Mouse (Mus musculus) erythroblast, embryonic 14.5 days (primary cell): ENCODE results near the gene Pparg. TPM values are rescaled to one million over a fixed set of nuclear protein-coding genes. Genes with fewer than 3 reads are reported as not detected.

Experiments
- H3K27me3 ChIP-seq: 2 replicates; pipeline ENCODE4 v1.6.1; 2012; ENCODE audit warnings: inconsistent platforms; ENCODE audit not compliant: control insufficient read depth
- H3K36me3 ChIP-seq: 2 replicates; pipeline ENCODE4 v1.6.1; 2012; ENCODE audit warnings: mild to moderate bottlenecking, inconsistent platforms; ENCODE audit not compliant: control insufficient read depth
- H3K4me1 ChIP-seq: 2 replicates; pipeline ENCODE4 v1.6.1; 2012; ENCODE audit warnings: inconsistent platforms; ENCODE audit not compliant: control insufficient read depth
- H3K4me3 ChIP-seq: replicated peaks from 2 replicates; pipeline ENCODE3; 2012; ENCODE audit warnings: moderate library complexity, mild to moderate bottlenecking, inconsistent platforms
- H3K9me3 ChIP-seq: 2 replicates; pipeline ENCODE4 v1.6.1; 2012; ENCODE audit warnings: low read length, inconsistent platforms, mixed read lengths; ENCODE audit not compliant: control insufficient read depth
- GATA1 ChIP-seq: IDR thresholded peaks from 2 replicates; pipeline ENCODE4 v1.6.1; 2012; ENCODE audit warnings: low read length, inconsistent platforms, mixed read lengths
- TAL1 ChIP-seq: IDR thresholded peaks from 3 replicates; pipeline ENCODE4 v1.6.1; 2012; ENCODE audit warnings: low read length, inconsistent platforms, mixed read lengths
- polyA plus RNA-seq: library from polyadenylated mRNA; stranded (reverse); fragments of >175 nt; gene quantifications from 2 replicates; pipeline ENCODE4 v1.2.3, GENCODE M21; 2012

The Pparg gene
- polyA plus RNA-seq, 1 experiment, result not detected

- Histone ChIP-seq H3K4me3 (no peak overlapping the region), H3K27me3 (no peaks in the 10 kb centered on the region), H3K9me3 (no peaks in the 10 kb centered on the region), H3K36me3 (no peaks in the 10 kb centered on the region), H3K4me1 (no peaks in the 10 kb centered on the region)
- no peak for TF ChIP-seq GATA1
- no peak for TF ChIP-seq TAL1
Measured at GRCm38 (mm10) chr6:115492952-115493613, 132.3 kb downstream of the Pparg start.

GRCm38 (mm10) chr6:115493824-115494223 lies 133.1 kb downstream of the Pparg start:
- Histone ChIP-seq H3K27me3 (no peaks in the 10 kb centered on the region), H3K9me3 (no peaks in the 10 kb centered on the region), H3K4me1 (no peaks in the 10 kb centered on the region), H3K4me3 (no peak overlapping the region), H3K36me3 (no peaks in the 10 kb centered on the region)
- no peak for TF ChIP-seq TAL1
- TF ChIP-seq GATA1, result no peak

- Histone ChIP-seq H3K9me3 (no peaks in the 10 kb centered on the region), H3K4me1 (no peaks in the 10 kb centered on the region), H3K36me3 (no peaks in the 10 kb centered on the region), H3K4me3 (no peak overlapping the region), H3K27me3 (no peaks in the 10 kb centered on the region)
- no peak for TF ChIP-seq GATA1
- TF ChIP-seq TAL1, result no peak
Measured at GRCm38 (mm10) chr6:115499540-115499939, 138.8 kb downstream of the Pparg start.

GRCm38 (mm10) chr6:115500234-115500633 lies 139.5 kb downstream of the Pparg start:
- no peak overlapping the region for H3K4me3 ChIP-seq
- H3K4me1 ChIP-seq, result no peaks in the 10 kb centered on the region
- no peaks in the 10 kb centered on the region for H3K27me3 ChIP-seq
- TF ChIP-seq TAL1 (no peak), GATA1 (no peak)
- H3K36me3 ChIP-seq, result no peaks in the 10 kb centered on the region
- no peaks in the 10 kb centered on the region for H3K9me3 ChIP-seq

GRCm38 (mm10) chr6:115501131-115501530 lies 140.4 kb downstream of the Pparg start:
- H3K4me1 ChIP-seq, result no peaks in the 10 kb centered on the region
- no peaks in the 10 kb centered on the region for H3K9me3 ChIP-seq
- no peak overlapping the region for H3K4me3 ChIP-seq
- TF ChIP-seq GATA1 (no peak), TAL1 (no peak)
- no peaks in the 10 kb centered on the region for H3K36me3 ChIP-seq
- H3K27me3 ChIP-seq, result no peaks in the 10 kb centered on the region

GRCm38 (mm10) chr6:115503038-115503437 lies 142.3 kb downstream of the Pparg start:
- no peaks in the 10 kb centered on the region for H3K4me1 ChIP-seq
- H3K9me3 ChIP-seq, result no peaks in the 10 kb centered on the region
- no peaks in the 10 kb centered on the region for H3K36me3 ChIP-seq
- no peak overlapping the region for H3K4me3 ChIP-seq
- H3K27me3 ChIP-seq, result no peaks in the 10 kb centered on the region
- TF ChIP-seq GATA1 (no peak), TAL1 (no peak)

GRCm38 (mm10) chr6:115503549-115504159 lies 142.9 kb downstream of the Pparg start:
- H3K36me3 ChIP-seq, result no peaks in the 10 kb centered on the region
- TF ChIP-seq TAL1 (no peak), GATA1 (no peak)
- H3K27me3 ChIP-seq, result no peaks in the 10 kb centered on the region
- no peaks in the 10 kb centered on the region for H3K9me3 ChIP-seq
- H3K4me3 ChIP-seq, result no peak overlapping the region
- no peaks in the 10 kb centered on the region for H3K4me1 ChIP-seq

GRCm38 (mm10) chr6:115504160-115504558 lies 143.4 kb downstream of the Pparg start:
- Histone ChIP-seq H3K9me3 (no peaks in the 10 kb centered on the region; the same call in 1 of the 2 replicates), H3K4me1 (no peaks in the 10 kb centered on the region), H3K36me3 (no peaks in the 10 kb centered on the region), H3K27me3 (no peaks in the 10 kb centered on the region), H3K4me3 (no peak overlapping the region)
- no peak for TF ChIP-seq GATA1
- TF ChIP-seq TAL1, result no peak

GRCm38 (mm10) chr6:115504915-115505314 lies 144.2 kb downstream of the Pparg start:
- H3K9me3 ChIP-seq, result no peaks in the 10 kb centered on the region; the same call in 1 of the 2 replicates
- no peak overlapping the region for H3K4me3 ChIP-seq
- no peaks in the 10 kb centered on the region for H3K4me1 ChIP-seq
- no peaks in the 10 kb centered on the region for H3K27me3 ChIP-seq
- TF ChIP-seq GATA1 (no peak), TAL1 (no peak)
- H3K36me3 ChIP-seq, result no peaks in the 10 kb centered on the region

- Histone ChIP-seq H3K27me3 (no peaks in the 10 kb centered on the region), H3K4me3 (no peak overlapping the region), H3K9me3 (no peaks in the 10 kb centered on the region; the same call in 1 of the 2 replicates), H3K4me1 (no peaks in the 10 kb centered on the region), H3K36me3 (no peaks in the 10 kb centered on the region)
- TF ChIP-seq GATA1 (no peak), TAL1 (no peak)
Measured at GRCm38 (mm10) chr6:115506425-115506824, 145.7 kb downstream of the Pparg start.
